Mouse (Mus musculus) liver, adult (tissue): ENCODE data around the gene Nat8f1.
"Not testable (repeated sequence)": the region's sequence is repeated elsewhere in the genome, so short reads cannot be mapped to it uniquely, and the experiment has no call there.

Experiments
- GATA4 ChIP-seq: IDR thresholded peaks from 2 replicates; pipeline ENCODE4 v1.6.1; 2014; ENCODE audit warnings: mild to moderate bottlenecking, low read length; ENCODE audit not compliant: insufficient replicate concordance

Gene Nat8f1

GRCm38 (mm10) chr6:85919401-85919800 is 3.9 kb upstream of the Nat8f1 start:
- no peak for TF ChIP-seq GATA4

- peak; percentile 41; the same call in 1 of the 2 replicates for TF ChIP-seq GATA4
Observed at GRCm38 (mm10) chr6:85916596-85916995, 1.1 kb upstream of the Nat8f1 start.

- no peak for TF ChIP-seq GATA4
Observed at GRCm38 (mm10) chr6:85915141-85915538, 347 bp downstream of the Nat8f1 start.

- TF ChIP-seq GATA4, result no peak
Observed at GRCm38 (mm10) chr6:85911587-85911986, 3.9 kb downstream of the Nat8f1 start, which contains the start of gene Tprkb. Gene Tprkb (plus strand): TSS chr6:85911865.

DNA sequence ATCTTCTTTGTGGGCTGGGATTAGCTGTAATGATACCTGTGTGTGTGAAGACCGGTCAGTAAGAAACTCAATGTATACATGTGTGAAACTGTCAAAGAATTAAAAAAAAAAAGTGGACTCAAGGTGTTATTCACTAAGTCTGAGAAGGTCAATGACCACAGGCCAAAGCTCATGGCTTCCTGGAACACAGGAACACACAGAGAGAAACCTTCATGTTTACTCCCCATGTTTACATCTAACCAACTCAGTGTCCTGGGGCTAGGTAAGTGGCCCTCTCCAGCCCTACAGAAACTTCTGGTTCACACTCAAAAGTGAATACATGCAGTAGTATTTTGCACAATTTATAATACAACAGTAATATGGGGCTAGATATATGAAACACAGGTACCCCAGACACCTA is 5.8 kb downstream of the Nat8f1 start:
- TF ChIP-seq GATA4, result no peak

GRCm38 (mm10) chr6:85908341-85908740 is 7.1 kb downstream of the Nat8f1 start:
- no peak for TF ChIP-seq GATA4

DNA sequence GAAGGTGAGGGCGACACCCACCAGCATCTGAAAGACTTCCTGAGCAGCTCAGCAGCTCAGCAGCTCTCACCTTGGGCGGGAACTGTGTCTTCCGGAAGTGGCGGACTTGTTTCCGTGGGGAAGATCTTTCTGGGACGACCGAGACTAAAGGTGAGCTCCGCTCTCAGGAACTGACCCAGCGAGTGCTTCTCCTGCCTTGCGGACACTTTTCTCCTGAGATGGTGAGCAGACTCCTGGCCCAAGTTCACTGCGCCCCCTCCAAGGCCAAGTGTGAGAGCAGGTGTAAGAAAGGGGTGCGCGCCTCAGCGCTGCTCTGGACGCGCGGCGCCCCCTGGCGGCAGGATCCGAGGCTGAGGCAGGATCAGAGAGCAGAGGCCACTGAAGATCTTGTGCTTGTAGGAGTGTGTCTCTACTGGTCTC is 10.8 kb downstream of the Nat8f1 start, which contains the start of gene Nat8f4:
TSS of gene Nat8f4 (minus strand) at position 243 of the 420 bp plus-strand sequence.
- TF ChIP-seq GATA4, result not testable (repeated sequence)

- TF ChIP-seq GATA4, result no peak
Observed at GRCm38 (mm10) chr6:85902303-85902702, 13.2 kb downstream of the Nat8f1 start.

DNA sequence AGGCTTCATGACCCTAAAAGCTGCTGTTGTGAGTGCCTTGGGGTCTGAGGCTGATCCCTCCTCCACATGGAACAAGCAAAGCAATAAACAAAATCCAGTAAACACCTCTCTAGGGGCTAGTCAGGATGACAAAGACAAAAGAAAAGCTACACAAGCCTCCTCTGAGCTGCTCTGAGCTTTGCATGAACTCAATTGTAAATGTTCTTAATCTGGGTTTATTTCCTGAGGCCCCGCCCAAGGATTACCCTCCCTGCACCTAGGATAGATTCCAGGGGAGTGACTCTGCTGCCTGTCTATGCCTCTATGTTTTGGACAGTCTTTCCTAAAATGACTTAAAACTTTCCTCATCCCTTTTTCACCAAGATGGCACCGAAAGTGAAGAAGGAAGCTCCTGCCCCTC is 26.5 kb downstream of the Nat8f1 start:
- TF ChIP-seq GATA4, result no peak

DNA sequence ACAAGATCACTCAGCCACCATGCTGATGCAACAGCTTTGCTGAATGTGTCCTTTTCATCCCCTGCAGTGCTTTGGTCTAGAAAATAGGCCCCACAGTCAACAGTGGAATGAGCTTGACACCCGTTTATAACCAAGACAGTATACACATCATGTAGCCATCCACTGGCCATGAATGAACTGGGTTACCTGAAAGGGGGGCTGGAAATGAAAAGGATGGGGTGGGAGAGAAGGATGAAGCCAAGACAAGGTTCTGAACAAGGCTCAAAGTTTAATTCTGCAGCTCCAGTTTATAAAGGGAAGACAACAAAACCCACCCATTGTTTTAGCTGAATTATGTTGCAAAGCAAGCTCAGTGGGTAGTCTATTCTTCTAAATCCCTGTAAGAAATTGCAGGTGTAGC is 31.2 kb downstream of the Nat8f1 start:
- no peak for TF ChIP-seq GATA4

DNA sequence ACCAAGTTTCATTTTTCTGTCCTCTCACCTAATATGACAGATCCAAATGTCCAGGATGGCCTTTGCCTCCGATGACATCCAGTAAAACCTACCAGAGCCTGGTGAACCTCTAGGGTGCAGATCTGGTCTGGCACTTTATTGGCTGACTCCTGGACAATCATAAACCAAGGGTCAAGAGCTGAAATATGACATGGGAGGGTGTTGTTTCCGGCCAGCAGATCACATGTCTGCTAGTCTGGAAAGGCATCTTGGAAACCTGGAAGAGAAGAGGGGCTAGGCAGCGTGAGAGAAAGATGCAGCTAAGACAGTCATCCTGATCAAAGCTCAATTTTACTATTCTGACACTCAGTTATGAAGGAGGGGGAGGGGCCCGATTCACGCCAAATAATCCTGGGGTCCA is 46.5 kb downstream of the Nat8f1 start, which contains the start of gene Nat8f2:
TSS of gene Nat8f2 (minus strand) at position 153 of the 400 bp plus-strand sequence.
- TF ChIP-seq GATA4, result not testable (repeated sequence)

GRCm38 (mm10) chr6:85867726-85868690 is 47.5 kb downstream of the Nat8f1 start:
- TF ChIP-seq GATA4, result no peak

- peak; percentile 60; the same call in 1 of the 2 replicates for TF ChIP-seq GATA4
Observed at GRCm38 (mm10) chr6:85864900-85865639, 50.4 kb downstream of the Nat8f1 start.

GRCm38 (mm10) chr6:85863840-85864239 is 51.6 kb downstream of the Nat8f1 start:
- TF ChIP-seq GATA4, result no peak

- no peak for TF ChIP-seq GATA4
Observed at GRCm38 (mm10) chr6:85863136-85863535, 52.4 kb downstream of the Nat8f1 start.
